Mouse (Mus musculus): ENCODE results near the gene Vmn1r126.
"Not testable (repeated sequence)": the region's sequence is repeated elsewhere in the genome, so short reads cannot be mapped to it uniquely, and the experiment has no call there.

Gene Vmn1r126

DNA sequence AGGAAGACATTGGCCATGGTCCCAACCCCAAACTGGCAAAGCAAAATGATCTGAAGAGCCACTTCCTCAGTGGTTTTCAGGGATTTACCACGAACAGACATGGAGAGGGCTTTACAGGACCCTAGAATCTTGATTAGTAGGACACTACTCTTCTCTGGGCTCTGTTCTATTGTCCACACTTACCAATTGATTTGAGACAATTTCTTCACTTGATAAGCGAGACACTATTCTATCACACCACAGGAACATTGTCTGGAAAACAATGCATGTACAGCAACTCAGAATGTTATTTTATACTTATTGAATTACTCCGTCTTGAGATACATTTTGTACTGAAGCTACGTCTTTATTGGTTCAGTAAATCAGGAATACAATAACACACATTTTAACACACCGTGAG, at the start of gene Vmn1r126:
TSS of gene Vmn1r126 (minus strand) at position 101 of the 400 bp plus-strand sequence.
- not testable (repeated sequence) for DNase-seq

DNA sequence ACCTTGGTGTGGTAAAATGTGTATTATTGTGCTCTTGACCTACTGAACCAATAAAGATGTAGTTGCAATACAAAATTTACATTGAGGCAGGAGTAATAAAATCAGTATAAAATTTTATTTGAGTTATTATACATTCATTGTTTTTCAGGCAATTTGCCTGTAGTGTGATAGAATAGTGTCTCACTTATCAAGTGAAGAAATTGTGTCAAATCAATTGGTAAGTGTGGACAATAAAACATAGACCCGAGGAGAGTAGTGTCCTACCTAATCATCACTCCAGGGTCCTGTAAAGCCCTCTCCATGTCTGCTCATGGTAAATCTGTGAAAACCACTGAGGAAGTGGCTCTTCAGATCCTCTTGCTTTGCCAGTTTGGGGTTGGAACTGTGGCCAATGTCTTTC, 47.8 kb upstream of the Vmn1r126 start, which contains the start of gene Vmn1r128:
TSS of gene Vmn1r128 (plus strand) at position 301 of the 400 bp plus-strand sequence.
- DNase-seq = not testable (repeated sequence)

DNA sequence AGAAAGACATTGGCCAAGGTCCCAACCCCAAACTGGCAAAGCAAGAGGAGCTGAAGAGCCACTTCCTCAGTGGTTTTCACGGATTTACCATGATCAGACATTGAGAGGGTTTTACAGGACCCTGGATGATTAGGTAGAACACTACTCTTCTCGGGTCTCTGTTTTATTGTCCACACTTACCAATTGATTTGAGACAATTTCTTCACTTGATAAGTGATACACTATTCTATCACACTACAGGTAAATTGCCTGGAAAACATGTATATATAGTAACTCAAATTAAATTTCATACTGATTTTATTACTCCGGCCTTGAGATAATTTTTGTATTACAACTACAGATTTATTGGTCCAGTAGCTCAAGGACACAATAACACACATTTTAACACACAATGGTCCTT, 18.5 kb upstream of the Vmn1r126 start, which contains the start of gene Vmn1r127:
TSS of gene Vmn1r127 (minus strand) at position 101 of the 400 bp plus-strand sequence.
- not testable (repeated sequence) for DNase-seq

DNA sequence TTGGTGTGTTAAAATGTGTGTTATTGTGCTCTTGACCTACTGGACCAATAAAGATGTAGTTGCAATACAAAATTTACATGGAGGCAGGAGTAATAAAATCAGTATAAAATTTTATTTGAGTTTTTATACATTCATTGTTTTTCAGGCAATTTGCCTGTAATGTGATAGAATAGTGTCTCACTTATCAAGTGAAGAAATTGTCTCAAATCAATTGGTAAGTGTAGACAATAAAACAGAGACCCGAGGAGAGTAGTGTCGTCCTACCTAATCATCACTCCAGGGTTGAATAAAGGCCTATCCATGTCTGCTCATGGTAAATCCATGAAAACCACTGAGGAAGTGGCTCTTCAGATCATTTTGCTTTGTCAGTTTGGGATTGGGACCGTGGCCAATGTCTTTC, 29.4 kb downstream of the Vmn1r126 start, which contains the start of gene Vmn1r125:
TSS of gene Vmn1r125 (plus strand) at position 301 of the 400 bp plus-strand sequence.
- DNase-seq = not testable (repeated sequence)

DNA sequence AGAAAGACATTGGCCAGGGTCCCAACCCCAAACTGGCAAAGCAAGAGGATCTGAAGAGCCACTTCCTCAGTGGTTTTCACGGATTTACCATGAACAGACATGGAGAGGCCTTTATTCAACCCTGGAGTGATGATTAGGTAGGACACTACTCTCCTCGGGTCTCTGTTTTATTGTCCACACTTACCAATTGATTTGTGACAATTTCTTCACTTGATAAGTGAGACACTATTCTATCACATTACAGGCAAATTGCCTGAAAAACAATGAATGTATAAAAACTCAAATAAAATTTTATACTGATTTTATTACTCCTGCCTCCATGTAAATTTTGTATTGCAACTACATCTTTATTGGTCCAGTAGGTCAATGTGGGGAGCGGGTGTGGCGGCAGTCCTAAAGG, 40.8 kb downstream of the Vmn1r126 start, which contains the start of gene Vmn1r124:
TSS of gene Vmn1r124 (minus strand) at position 101 of the 400 bp plus-strand sequence.
- not testable (repeated sequence) for DNase-seq

Data from liver (tissue).